Mouse (Mus musculus) R1 (cell line): ENCODE results near the gene Grpel1.

ENCODE experiments used
- DNase-seq: peaks from one replicate; pipeline ENCODE4 v3.0.0-alpha.2; 2018; ENCODE audit warnings: low read depth, low spot score

The Grpel1 gene

DNA sequence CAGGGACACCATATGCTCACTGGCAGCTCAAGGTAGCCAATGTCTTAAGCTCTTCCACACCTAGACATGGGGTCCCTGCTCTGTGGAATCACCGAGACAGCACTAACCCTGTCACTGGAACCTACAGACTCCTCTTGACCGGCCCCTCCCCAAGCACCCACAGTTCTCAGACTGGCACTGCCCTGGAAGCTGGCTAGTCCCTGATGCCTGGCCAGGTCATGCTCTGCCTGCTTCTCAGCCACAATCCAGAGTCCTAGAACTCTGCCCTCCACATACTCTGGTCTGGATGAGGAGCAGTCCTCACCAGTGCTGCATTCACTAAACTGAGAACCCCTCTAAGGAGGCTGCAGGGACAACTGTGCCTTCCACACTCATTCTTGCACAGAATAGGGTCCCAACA, 46.2 kb downstream of the Grpel1 start:
- DNase-seq: no peak

DNA sequence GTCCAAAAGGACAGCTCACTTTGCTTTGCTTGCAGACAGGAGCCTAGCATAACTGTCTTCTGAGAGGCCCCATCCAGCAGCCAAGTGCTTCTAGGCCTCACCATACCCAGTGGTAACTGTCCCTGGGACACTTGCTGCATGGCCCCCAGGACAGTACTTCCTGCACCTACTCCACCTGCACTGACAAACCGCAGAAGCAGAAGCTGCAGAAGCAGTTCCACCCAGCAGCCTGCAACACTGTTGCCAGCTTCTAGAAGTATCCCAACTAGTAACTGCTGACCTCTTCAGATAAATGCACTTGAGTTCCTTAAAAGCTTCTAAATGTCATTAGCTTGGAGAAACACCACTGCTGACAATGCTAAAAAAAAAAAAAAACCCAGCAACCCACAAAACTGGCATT, 50.3 kb downstream of the Grpel1 start:
- DNase-seq: no peak

DNA sequence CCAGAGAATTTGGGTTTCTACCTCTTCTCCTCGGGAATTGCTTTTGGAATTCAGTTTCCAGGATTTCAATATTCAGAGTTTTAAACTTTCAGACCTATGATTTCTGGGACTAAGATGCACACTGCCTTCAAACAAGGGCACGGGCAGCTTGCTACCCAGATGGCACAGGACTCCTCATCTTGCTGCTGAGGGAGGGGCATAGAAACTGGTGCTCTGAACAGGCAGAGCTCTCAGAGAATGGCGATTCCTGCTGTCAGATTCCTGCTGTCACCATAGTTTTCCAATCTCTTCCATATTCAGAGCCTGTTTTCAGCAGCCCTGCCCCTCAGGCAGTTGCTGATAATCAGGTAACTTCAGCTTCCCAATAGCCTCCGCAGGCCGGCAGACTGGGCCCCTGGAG, 50.8 kb downstream of the Grpel1 start:
- no peak for DNase-seq

DNA sequence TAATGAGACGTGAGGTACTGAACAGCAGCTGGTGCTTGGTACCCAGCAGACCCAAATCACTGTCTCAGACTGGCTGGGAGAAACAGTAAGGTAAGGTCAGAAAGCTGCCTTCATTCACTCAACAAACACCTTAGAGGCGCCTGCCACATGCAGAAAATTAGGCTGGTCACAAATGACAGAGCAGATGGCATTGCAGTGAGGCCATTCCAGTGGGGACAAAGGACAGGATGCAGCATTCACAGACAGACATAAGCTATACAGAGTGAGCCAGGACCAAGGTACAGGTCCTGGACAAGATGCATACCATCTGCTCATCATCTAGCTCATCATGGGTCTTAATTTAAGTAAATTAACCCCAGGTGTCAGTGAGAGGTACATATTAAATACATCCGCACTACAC, 52.8 kb downstream of the Grpel1 start:
- DNase-seq: no peak

DNA sequence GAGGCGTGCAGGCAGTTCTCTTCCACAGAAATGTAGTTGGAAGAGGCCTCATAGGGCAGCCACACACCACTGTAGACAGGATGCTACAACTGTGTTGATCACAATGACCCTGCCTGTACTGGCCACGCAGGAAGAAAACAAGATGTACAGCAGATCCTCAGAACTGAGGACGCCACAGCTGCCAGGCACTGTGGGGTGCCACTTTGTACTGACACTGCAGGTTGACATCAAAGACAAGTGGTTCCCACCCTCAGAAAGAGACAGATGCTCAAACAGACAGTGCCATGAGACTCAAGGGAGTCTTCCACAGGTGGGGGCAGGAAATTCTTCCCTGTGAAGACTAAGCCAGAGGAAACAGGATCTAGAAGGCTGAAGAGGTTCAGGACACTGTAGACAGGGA, 55.0 kb downstream of the Grpel1 start:
- no peak for DNase-seq

DNA sequence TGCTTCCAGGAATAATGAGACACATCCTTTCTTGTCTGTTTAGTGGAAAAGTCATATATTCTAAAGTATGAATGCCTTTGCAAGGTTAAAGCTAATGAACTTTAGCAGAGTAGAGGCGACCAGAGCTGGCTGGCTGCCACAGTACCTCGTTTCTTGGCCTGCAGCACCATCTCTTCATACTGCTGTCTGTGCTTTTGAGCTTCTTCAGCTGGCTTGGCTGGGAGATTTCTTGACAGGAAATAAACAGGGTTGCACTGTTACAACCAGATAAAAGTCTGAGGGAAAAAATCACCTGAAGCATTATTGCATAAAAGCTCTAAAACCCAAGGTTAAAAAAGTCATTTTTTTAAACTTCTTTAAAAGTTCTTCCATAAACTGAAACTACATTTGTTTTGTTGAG, 58.0 kb downstream of the Grpel1 start:
- DNase-seq: no peak

DNA sequence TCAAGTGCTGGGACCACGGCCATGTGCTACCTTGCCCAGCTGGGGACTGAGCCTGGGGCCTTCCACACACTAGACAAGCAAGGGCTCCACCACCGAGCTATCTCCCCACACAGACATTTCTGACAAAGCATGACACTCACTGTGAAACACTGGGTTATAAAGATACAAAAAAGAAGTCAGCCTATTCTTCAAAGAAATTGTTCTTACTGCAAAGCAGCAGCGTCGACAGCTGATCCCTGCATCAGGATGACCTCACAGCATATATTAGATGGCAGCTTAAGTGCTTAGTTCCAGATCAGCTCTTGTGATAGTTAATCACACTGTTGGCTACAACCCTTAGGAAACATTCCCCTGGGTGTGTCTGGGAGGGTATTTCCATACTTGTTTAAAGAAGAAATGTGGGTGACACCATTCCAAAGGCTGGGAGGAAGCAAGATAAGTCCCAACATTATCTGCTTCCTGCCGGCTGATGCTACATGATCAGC, 58.5 kb downstream of the Grpel1 start:
- no peak for DNase-seq
